ENCODE assay signal across 10 mouse cellular contexts in genomic region chr1:155576432-155576831, GRCm38 (mm10). TPM values are rescaled to one million over a fixed set of nuclear protein-coding genes. Genes with fewer than 3 reads are reported as not detected.
DNase-seq lines count a peak whose midpoint lies in the region; ATAC-seq lines count a peak whose summit lies in the region.
"Had no signal": no experiment of that assay in that cellular context is flagged by ENCODE, and none has a peak within 500 bp of the region (broad histone marks: within the 10 kb centered on the region; RNA-seq: fewer than 3 reads in every experiment).

No protein-coding gene starts in this region.

- no peak overlapping the region for H3K27ac ChIP-seq in embryonic facial prominence, embryonic 11.5 days (replicated peaks; ENCODE audit: low read depth, low read length)
- H3K27ac ChIP-seq: hindbrain, embryonic 15.5 days had no signal

- no peaks in the 10 kb centered on the region for H3K4me1 ChIP-seq in embryonic facial prominence, embryonic 11.5 days (ENCODE audit: control insufficient read depth, insufficient read depth, low read length)
- H3K4me1 ChIP-seq: hindbrain, embryonic 15.5 days had no signal

- H3K4me3 ChIP-seq in embryonic facial prominence, embryonic 11.5 days (ENCODE audit: low read depth, low read length) = no peak overlapping the region
- H3K4me3 ChIP-seq: hindbrain, embryonic 15.5 days; myocyte had no signal

- no peaks in the 10 kb centered on the region for H3K36me3 ChIP-seq in embryonic facial prominence, embryonic 11.5 days (replicated peaks; ENCODE audit: control insufficient read depth, insufficient read depth, low read depth, low read length)

- peak; percentile 23 for DNase-seq in cerebellum, adult 11 months
- no peak for DNase-seq in cerebellum, adult 11-12 months
- peak; percentile 69 for DNase-seq in thymus, postnatal 0 days (ENCODE audit: low spot score)
- DNase-seq in thymus, adult 18-20 months = no peak
- DNase-seq in embryonic facial prominence, embryonic 11.5 days (ENCODE audit: low spot score) = peak; percentile 81
- peak; percentile 45 for DNase-seq in kidney, postnatal 14 days
- DNase-seq in ovary, postnatal 10 days (ENCODE audit: low spot score) = no peak

- WGBS in embryonic facial prominence, embryonic 11.5 days = 45% methylated on average over 2 of the region's 2 CpGs

- no peak overlapping the region for H3K4me2 ChIP-seq in embryonic facial prominence, embryonic 11.5 days (ENCODE audit: low read depth, low read length)
- H3K4me2 ChIP-seq: hindbrain, embryonic 15.5 days had no signal

- no peaks in the 10 kb centered on the region for H3K27me3 ChIP-seq in embryonic facial prominence, embryonic 11.5 days (ENCODE audit: control insufficient read depth, insufficient read depth, low read length)
- H3K27me3 ChIP-seq: hindbrain, embryonic 15.5 days had no signal

- ATAC-seq in embryonic facial prominence, embryonic 11.5 days (replicated peaks; ENCODE audit: insufficient number of reproducible peaks, low FRiP score, low TSS enrichment, low read depth) = no peak
- ATAC-seq in megakaryocyte-erythroid progenitor cell, adult 5-6 weeks (replicated peaks; ENCODE audit: low FRiP score, low TSS enrichment, poor library complexity, severe bottlenecking) = peak; percentile 70; the same call in 1 of the 2 replicates

- H3K9ac ChIP-seq in embryonic facial prominence, embryonic 11.5 days (replicated peaks; ENCODE audit: low read length) = no peak overlapping the region
- H3K9ac ChIP-seq: hindbrain, embryonic 15.5 days had no signal

- no peaks in the 10 kb centered on the region for H3K9me3 ChIP-seq in embryonic facial prominence, embryonic 11.5 days (replicated peaks; ENCODE audit: control insufficient read depth, low read length)
- H3K9me3 ChIP-seq: hindbrain, embryonic 15.5 days had no signal

RNA-seq across cellular contexts. Expression of gene Acbd6, which starts 18.5 kb away (rescaled TPM):
- 112 and 114 TPM in 2 replicates for polyA plus RNA-seq in thymus, postnatal 0 days (2015; fragmentation: Nextera tagmentation; extraction: Ambion mirVana)
- polyA plus RNA-seq in embryonic facial prominence, embryonic 11.5 days (2014; fragmentation: Nextera tagmentation; extraction: Ambion mirVana) = 83.2 and 85.2 TPM in 2 replicates
- total RNA-seq in megakaryocyte-erythroid progenitor cell, adult 5-6 weeks (2014; fragmentation: Nextera tagmentation) = 57.0 and 70.9 TPM in 2 replicates
- 18.9 and 44.0 TPM in 2 replicates for total RNA-seq in megakaryocyte-erythroid progenitor cell, adult 5-6 weeks (2017)

Comparison
In these comparisons a context has a peak if more than half of its experiments do, and no peak if none do; other contexts are left out.
1. DNase-seq: peak in cerebellum, adult 11 months (single experiment), thymus, postnatal 0 days (single experiment), embryonic facial prominence, embryonic 11.5 days (single experiment) and kidney, postnatal 14 days (single experiment); none in cerebellum, adult 11-12 months (single experiment), thymus, adult 18-20 months (0 of 2) and ovary, postnatal 10 days (single experiment).